Mouse (Mus musculus): ENCODE data around the gene Fam185a.

The Fam185a gene

DNA sequence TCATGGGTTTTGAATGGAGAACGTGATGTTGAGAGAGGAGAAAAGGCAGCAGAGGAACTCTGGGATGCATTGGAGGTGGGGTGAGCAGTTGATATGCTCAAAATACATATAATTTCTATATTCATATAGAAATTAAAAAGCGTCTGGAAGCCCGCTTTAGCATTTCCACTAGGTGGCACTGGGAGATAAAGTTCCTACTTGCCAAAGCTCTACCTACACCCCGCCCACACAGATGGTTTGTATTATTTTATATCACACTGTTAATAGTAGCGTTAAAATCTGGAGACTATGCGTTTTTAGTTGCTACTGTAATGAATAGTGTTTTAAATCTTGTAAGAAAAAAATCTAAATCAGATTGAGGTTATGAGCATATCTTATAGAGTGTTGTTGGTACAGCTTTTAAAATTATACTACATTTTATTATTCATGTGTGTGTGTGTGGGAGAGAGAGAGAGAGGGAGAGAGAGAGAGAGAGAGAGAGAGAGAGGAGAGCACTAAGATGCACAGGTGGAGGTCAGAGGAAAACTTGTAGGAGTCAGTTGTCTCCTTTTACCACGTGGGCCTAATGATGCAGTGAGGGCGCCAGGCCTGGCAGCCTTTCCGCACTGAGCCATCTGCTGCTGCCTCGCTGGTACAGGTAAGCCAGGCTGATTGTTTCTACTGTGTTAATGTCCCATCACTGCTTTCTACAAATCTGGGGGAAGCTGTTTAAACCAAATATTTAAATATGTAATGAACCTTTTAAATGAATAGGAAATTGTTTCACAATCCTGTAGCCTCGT lies 9.6 kb downstream of the Fam185a start:
- DNase-seq, result no peak

DNA sequence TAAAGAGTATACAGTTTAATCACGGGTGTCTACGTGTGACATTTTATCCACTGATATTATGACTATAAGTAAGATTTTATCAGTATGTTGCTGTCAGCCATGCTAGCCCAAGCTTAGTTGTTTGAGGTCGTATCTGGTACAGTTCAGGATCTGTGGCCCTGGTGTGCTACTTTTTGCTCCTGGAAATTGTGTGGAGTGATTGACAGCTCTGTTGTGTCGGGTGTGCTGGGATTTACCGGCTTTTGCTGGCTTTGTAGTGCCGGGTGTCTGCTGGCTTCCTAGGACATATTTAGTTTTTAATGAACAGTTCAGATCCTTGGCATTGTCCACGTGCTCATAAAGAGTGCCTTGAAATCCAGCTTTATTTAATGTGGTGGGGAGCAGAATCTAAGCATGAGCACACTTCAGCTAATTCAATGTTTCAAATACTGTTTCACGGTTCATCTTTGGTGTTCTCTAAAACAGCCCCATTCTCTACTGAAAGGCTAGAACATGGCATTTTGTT lies 11.8 kb downstream of the Fam185a start:
- no peak for DNase-seq

DNA sequence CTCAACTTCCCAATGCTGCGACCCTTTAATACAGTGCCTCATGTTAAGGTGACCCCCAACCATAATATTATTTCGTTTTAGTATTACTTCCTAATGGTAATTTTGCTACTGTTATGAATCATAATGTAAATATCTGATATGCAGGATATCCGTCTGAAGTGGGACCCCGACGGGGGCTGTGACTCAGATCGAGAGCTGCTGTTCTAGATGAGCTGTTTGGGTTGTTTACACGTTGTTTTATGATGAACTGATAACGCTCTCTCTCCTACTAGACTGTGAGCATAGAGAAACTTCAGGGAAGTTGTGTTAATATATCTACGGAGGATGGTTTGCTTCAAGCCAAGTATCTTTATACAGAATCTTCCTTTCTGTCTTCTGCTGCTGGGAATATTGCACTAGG lies 13.7 kb downstream of the Fam185a start:
- DNase-seq, result no peak

DNA sequence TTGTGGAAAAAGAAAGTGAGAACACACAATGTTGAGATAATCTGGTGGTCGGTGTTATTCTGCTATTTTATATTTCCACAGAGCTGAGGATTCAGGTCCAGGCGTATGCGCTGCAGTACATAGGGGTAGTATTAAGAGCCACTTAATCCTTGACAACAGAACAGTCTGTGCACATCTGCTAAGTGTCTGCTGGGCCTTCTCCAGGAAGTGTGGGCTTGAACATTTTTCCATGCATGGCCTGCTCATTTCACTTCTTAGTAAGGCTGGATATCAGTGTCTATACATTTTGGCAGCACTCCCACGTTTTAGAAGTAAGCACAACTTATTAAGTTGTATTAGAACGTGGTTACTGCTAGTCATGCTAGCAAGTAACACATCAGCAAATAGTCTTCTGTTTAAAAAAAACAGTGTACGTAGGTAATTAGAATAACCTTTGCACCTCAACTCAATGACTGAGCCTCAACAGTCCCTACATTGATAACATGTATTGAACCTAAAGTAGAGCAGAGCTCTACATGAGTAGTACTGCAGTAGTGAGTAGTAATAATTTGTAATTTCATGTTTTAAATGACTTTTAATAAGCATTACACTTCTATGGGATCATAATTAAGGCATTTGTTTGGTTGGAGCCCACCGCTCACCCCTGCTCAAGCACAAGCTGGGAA lies 14.8 kb downstream of the Fam185a start:
- DNase-seq, result no peak

DNA sequence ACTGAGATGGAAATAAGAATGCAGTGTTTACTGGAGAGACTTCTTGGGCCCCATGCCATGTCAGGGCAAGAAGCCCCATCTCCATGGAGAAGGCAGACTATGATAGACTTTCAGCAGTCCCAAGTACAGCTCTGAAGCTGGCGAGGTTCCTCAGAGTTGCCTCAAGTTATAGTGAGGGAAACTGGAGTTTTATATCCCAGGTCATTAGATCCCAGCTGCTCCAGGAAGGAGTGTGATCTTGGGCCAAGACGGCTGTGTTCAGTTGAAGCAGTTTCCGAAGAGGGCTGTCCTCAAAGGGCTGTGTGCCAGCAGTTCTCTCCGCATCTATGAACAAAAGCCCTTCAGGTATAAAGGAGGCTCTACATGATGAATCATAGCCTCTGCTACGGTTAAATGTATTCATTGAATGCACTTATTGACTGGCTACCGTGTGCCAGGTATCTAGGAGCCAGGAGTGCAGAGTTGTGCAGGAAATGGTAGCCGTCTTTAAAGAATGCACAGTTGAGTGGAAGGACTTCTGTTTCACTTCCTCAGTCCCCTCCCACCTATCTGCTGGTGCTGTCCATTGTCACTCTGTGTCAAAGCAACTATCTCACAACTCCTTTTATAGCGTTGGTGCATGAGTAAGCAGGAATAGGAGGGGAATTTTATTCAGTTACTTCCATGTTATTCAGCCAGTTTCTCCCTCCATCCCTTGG lies 16.2 kb downstream of the Fam185a start:
- peak; percentile 16 to 53 for DNase-seq

DNA sequence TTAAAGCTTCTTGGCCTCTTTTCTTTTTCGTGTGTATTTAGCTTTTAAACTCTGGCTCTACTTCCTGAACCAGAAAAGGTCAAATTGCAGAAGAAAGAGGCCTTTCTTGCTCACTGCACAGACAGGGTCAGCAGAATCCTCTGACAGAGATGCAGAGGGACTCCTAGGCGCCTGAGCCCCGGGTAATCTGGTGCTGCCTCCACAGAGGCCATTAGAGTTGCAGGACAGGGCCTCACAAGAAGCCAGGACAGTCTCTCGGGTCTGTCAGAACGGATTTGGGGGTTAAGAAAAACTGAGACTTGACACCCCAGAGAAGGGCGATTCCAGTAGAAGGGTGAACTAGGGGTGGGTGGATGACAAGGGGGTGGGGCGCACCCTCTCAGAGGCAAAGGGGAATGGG lies 42.6 kb downstream of the Fam185a start:
- DNase-seq, result peak in 1 of 2 experiments; percentile 44

DNA sequence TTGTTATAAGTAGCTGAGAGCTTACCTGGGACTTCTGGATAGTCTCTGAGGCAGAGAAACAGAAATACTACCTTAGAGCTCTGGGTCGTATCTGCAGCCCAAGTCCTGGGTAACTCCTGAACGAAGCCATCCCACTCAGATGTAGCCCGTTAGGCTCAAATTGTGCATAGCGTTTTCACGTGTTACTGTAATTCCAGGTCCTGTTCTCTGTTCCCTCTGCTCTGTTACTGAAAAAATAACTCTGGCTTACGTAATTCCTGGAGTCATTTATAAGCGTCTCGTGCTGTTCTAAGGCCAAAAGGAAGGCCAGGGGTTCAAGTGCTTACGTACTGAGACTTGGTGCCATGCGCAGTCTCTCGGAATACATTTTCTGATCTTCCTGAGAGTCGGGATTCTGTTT lies 43.3 kb downstream of the Fam185a start:
- no peak for DNase-seq

DNA sequence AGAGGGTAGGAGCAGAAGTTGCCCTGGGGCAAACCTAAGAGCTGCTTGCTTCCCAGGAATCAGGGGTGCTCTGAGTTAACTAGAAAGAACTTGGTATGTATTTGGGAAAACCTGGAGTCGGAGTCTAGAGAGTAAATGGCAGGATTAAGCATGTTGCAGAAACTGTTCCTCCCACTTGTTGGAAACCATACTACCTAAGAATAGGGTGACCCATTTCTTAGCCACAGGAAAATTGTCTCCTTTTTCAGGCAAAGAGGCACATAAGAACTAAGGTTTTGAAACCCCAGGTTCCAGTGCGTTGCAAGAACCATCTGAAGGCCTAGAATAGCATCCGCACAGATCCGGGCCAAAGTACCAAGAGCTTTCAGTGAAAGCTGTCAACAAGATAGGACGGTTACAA lies 53.7 kb downstream of the Fam185a start:
- DNase-seq, result no peak

DNA sequence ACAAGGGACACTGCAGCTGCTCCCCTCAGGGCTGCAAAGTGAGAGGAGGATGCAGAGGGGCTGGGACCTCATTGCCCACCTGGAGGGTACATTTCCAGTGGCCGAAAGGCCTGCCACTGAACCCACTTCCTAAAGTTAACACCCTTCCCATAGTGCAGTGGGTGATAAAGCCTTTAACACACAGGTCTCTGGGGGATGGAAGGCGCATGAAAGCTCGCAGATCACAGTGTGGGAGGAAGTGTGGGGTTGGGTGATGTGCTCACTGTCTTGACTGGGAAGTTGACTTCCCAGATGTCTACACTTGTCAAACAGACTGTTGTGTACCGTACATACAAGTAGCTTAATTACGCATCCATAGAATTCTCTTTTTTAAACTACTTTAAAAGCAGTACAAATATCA lies 55.0 kb downstream of the Fam185a start:
- DNase-seq, result no peak

DNA sequence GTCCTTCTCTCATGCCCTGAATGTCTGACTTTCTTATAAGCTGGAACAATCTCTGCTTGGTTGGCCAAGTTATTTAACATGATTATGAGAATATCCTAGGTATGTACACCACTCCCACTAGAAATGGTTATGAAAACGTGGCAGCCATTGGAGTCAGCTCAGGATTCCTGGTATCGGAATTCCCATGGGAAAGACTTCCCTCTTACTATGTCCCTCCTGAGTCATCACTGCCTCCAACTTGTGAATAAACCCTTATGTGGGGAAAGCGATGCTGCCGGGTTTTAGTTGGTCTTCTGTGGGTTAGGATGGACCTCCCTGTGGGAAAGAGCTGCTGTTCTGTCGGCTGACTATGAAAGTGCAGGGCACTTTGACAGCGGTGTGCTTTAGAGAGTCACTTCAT lies 56.8 kb downstream of the Fam185a start:
- DNase-seq, result no peak

DNA sequence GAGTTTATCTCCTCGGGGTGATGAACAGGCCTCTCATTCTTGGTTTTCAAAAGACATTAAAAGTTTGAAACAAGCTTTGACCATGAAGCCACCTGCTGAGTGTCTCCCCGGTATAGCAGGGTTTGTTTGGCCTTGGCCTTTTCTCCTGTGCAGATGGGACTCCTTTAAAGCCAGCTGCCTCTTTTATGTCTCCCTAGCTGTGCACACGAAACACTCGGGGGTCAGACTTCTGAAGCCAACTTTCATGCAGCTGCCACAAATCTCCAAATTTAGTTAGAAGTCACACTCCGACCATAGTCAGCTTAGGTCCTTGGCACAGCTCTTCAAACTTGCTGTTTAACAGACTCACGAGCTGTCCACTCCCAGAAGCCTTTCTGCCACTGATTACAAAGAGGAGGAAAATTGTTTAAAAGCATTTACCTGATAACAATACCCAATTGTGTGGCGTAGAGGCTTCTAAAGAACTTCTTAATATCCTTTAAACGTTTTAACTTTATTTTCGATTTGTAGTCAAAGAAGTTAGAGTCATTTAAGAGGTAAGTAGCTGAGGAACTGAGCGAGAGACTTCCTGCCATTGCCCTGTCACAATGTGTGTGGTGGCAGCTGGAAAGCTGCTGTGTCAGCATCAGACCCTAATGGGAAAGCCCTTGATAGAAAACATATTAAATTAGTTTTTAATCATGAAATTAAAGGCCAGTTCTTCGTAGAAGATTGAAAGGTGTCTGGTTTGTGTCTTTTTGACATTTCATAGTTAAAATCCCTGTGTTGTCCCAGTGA lies 57.9 kb downstream of the Fam185a start:
- DNase-seq, result no peak

DNA sequence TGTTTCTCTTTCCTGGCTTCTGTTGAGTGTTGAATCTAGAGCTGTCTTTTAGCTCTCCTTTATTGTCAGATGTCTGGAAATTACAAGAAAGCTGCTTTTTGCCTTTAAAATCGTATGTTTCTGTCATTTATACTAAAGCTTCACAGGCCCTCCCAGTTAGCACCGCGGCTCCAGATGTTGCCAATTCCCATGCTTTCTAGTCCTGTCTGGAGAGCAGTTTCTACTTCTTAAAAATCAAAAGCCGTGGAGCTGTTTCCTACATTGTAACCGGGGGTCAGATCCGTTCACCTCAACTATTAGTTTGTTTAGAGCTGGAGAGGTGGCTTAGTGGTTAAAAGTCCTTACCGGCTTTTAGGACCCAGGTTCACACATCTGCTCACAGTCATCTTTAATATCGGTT lies 58.5 kb downstream of the Fam185a start:
- DNase-seq, result no peak

DNA sequence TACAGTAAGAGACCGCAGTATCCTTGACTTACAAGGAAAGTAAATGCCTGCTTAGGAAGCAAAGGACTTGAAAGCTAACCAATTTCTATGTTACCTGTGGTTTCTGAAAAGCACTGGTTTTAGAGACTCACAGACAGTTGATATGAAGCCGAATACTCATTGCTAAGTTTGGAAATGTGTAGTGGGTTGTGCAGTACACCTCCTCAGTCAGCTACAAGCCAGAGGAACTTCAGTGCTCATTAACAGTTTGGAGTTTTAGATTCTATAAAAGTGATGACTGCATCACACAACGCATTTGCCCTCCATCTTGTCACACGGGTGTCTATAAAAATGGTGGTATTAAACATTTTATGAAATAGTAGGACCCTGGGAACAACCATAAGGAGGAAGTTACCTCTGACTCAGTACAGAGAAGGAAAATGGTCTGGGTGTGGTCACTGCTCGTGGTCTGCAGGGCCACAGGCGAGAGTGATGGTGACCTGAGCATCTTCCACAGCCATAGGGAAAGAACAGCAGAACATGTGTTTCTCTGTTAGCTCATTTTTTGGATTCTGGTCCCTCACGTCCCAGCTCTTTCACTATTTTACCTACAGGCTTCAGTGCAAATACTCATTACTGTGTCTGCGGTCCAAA lies 60.6 kb downstream of the Fam185a start:
- no peak for DNase-seq

DNA sequence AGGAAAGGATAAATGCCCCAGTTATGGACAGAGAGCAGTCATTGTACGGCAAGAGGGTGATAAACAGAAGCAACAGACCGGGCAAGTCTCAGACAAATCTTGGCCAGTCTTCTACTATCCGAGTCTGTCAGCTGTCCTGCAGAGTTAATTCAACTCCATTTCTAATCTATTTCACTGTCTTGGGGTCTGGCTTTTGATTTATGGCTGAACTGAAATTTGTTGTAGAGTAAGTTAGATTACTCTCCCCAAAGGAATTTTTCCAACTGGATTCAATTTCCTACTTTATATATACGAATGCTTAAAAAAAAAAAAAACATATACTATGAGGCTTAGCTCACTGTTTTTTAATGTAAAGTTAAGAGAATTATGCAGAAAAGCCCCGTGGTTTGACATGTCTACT lies 62.0 kb downstream of the Fam185a start:
- no peak for DNase-seq

DNA sequence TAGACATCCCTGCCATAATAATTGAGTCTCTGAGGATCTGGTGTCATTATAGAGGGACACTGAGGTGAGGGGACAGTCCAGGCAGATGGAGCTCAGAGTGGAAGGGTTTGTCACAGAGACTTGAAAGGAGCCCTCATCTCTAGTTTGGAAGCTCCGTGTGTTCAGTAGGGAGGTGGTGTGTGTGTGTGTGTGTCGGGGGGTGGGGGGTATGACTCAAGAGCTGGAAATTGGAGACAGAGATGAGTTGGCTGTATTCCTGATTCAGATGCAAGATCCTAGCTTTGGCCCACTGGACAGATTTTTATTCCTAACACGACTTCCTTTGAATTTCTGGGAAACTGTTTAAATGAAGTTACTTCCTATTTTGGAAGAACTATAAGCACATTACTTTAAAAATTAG lies 62.5 kb downstream of the Fam185a start:
- no peak for DNase-seq

DNA sequence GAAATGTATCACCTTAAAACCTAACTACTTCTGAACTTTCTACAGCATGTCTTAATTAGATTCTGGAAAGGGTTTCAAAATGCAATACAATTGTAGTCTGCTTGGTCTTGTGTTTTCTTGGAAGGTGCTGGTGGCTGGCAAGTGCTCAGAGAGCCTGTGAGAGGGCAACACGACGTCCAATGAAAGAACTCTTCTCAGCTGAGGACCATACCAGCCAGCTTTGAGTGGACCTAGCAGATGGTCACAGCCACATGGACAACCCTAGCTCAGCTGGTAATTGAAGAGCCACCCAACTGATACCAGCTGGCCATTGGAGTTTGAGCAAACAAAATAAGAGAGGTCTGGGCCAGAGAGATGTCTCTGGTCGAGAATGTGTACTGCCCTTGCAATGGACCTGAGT lies 63.0 kb downstream of the Fam185a start:
- no peak for DNase-seq

DNA sequence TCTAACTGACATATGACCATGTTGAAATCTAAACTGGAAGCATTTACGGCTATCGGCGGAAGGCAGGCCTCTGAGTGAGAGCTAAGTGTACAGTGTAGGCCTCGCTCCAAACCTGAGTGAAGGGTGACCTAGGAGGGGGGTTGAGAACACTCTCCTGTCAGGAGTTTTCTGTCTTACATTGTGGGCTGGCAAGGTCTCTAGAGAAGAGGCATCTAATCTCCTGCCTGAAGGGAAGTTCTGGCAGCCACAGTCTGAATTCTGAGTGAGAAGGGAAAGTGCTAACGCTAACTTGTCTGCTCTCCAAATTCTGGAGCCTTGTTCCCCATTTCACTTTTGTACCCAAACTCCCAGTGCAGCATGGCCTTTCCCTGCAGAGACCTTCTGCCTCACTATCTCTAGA lies 63.7 kb downstream of the Fam185a start:
- DNase-seq, result no peak

DNA sequence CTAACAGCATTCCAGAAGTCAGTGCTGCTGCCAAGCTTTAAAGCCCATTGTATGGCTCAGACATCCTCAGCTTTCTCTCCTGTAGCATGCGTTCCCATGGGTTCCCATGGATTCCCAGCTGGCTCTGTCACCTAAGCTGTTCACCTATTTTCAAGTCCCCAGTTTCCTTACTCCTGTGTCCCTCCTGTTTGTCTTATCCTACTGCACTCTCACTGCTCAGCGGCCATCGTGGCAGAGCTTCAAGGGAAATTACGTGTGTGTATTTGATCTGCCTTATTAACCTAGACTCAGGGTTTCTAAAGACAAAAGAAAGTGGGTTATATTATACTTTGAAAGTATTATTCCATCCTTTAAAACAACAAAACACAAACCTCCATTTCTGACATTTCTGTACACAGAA lies 64.4 kb downstream of the Fam185a start:
- DNase-seq, result no peak

DNA sequence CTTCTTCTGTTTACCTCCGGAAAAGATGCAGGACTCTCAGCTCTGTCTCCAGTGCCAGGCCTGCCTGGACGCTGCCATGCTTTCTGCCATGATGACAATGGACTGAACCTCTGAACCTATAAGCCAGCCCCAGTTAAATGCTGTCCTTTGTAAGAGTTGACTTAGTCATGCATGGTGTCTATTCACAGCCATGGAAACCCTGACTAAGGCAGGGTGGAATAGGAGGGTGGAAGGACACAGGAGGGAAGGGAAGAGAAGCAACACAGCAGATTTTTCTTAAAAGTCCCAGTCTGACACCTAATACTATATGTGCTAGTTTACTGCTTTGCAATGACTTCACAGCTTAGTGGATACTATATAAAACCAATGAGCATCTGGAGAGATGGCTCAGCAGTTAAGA lies 66.7 kb downstream of the Fam185a start:
- no peak for DNase-seq

DNA sequence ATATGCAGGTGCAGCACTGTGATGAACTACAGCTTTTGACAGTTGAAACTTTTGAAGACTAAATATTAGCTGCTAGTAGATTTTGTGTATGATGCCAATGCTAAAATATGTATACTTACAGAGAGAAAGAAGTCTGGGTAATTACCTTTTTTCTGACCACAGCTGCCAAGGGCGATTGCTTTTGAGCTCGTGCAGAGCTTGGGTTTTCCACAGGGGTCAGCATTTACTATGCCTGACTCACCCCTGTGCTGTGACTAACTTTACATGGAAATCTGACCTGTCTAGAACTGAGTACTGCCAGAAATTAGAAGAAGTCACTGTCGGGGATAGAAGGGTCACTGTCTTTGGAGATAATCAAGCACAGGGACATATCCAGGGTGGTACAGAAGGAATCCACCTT lies 67.5 kb downstream of the Fam185a start:
- no peak for DNase-seq

DNA sequence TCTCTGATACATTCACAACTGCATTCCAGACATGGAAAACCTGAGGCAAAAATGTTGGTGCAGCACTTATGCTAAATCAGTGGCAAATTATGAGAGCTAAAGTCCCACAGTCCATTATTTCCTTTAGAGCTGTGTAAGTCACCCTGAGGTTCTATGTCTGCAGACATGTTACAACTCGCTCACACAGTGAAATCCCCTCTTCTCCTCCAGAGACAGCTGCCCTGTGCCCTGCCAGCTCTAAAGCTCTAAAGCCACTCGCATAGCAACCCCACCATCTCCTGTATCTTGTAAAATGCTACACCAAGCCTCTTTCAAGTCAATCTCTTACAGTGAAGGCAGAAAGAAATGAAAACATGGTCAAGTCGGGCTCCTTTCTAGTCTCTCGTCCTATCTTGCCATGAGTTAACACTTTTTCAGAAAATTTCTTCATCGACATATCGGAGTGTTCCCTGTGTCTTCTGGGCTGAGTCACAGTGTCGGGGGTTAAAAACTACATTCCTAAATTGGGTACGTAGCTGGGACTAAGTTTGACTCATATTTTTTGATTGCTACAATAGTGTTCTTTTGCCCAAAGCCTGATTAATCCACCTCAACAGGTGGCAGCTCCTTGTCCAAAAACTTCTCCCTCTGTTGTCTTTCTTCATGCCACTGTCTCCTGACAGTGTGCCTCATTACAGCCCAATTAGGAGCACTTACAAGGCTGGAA lies 68.7 kb downstream of the Fam185a start:
- no peak for DNase-seq

DNA sequence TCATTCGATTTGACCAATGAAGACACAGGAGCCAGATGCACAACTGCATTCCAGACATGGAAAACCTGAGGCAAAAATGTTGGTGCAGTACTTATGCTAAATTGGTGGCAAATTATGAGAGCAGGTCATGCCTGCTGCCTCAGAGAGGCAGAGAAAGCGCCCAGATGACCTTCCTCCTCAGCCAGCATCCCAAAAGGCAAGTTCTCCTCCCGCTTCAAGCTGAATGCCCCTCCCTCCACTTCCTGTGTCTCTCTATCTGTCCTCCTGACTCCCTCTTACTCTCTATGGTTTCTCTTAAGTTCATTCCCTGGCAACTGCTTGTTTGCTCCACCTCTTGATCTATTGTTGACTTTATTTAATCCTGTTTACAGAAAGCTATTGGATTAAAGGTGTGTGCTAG lies 70.0 kb downstream of the Fam185a start:
- DNase-seq, result no peak
